Mouse (Mus musculus) lung, embryonic 15.5 days (tissue): ENCODE results near the gene Fev. TPM values are rescaled to one million over a fixed set of nuclear protein-coding genes. Genes with fewer than 3 reads are reported as not detected.

Experiments used
- ATAC-seq: fragments of 200-750 bp; cut with Nextera tagmentation; 2 replicates; pipeline ENCODE4 v1.8.0; 2017; ENCODE audit warnings: moderate number of reproducible peaks, borderline replicate concordance; ENCODE audit not compliant: low FRiP score, low TSS enrichment; ENCODE audit errors: extremely low read depth
- H3K27ac ChIP-seq: fragments of 300-500 bp; sonication (generic); 2 replicates; pipeline ENCODE4 v1.5.1; 2015; ENCODE audit warnings: moderate library complexity, mild to moderate bottlenecking, inconsistent platforms
- H3K27me3 ChIP-seq: fragments of 300-500 bp; sonication (generic); 2 replicates; pipeline ENCODE4 v1.6.1; 2015; ENCODE audit warnings: inconsistent platforms
- H3K36me3 ChIP-seq: fragments of 300-500 bp; sonication (generic); 2 replicates; pipeline ENCODE4 v1.6.1; 2015; ENCODE audit warnings: inconsistent platforms
- H3K4me1 ChIP-seq: fragments of 300-500 bp; sonication (generic); 2 replicates; pipeline ENCODE4 v1.6.1; 2015; ENCODE audit warnings: inconsistent platforms
- H3K4me2 ChIP-seq: fragments of 300-500 bp; sonication (generic); 2 replicates; pipeline ENCODE4 v1.6.1; 2015; ENCODE audit warnings: inconsistent platforms, mild to moderate bottlenecking, moderate library complexity
- H3K4me3 ChIP-seq: fragments of 300-500 bp; sonication (generic); 2 replicates; pipeline ENCODE4 v1.5.1; 2015; ENCODE audit warnings: mild to moderate bottlenecking, inconsistent platforms
- H3K9ac ChIP-seq: fragments of 300-500 bp; sonication (generic); 2 replicates; pipeline ENCODE4 v1.6.1; 2015; ENCODE audit warnings: inconsistent platforms
- H3K9me3 ChIP-seq: fragments of 300-500 bp; sonication (generic); 2 replicates; pipeline ENCODE4 v1.6.1; 2016; ENCODE audit warnings: inconsistent platforms
- WGBS: fragments of 180-500 bp; shearing (Covaris S2); methylation state at CpG from one replicate; pipeline ENCODE4 v1.1.7; 2015; 5-methylcytosine and 5-hydroxymethylcytosine counted together
- polyA plus RNA-seq: library from polyadenylated mRNA; unstranded; fragments of >200 nt; fragmentation: Nextera tagmentation; extraction: Ambion mirVana; gene quantifications from 2 replicates; pipeline ENCODE4 v1.2.1, GENCODE M21; 2015

The Fev gene
- not detected in 2 replicates for polyA plus RNA-seq

- ATAC-seq: no peak
- no peaks in the 10 kb centered on the region for H3K9me3 ChIP-seq
- no peak within 1 kb of the TSS for H3K9ac ChIP-seq
- no peaks in the 10 kb centered on the region for H3K36me3 ChIP-seq
- H3K4me3 ChIP-seq: peak within 1 kb of the TSS; percentile 16
- peak within 1 kb of the TSS; percentile 45 for H3K4me2 ChIP-seq
- no peak within 1 kb of the TSS for H3K27ac ChIP-seq
- H3K27me3 ChIP-seq: peaks cover 94% of the 10 kb centered on the region
- under 1% methylated on average over 43 of the region's 43 CpGs for WGBS
- peaks cover 25% of the 10 kb centered on the region for H3K4me1 ChIP-seq
Observed at GRCm38 (mm10) chr1:74885369-74886042, at the start of gene Fev. Gene Fev (minus strand): TSS chr1:74885419.

- Histone ChIP-seq H3K36me3 (no peaks in the 10 kb centered on the region), H3K27me3 (peaks cover 18% of the 10 kb centered on the region), H3K4me1 (no peaks in the 10 kb centered on the region), H3K9me3 (no peaks in the 10 kb centered on the region), H3K4me3 (no peak overlapping the region), H3K27ac (no peak overlapping the region), H3K4me2 (no peak overlapping the region), H3K9ac (no peak overlapping the region)
- ATAC-seq: no peak
- WGBS: 73% methylated on average over 9 of the region's 9 CpGs
Observed at GRCm38 (mm10) chr1:74927621-74928296, 42.5 kb upstream of the Fev start.

- 28% methylated on average over 6 of the region's 6 CpGs for WGBS
- no peak overlapping the region for H3K4me2 ChIP-seq
- H3K4me3 ChIP-seq: no peak overlapping the region
- H3K9me3 ChIP-seq: no peaks in the 10 kb centered on the region
- H3K4me1 ChIP-seq: no peaks in the 10 kb centered on the region
- H3K9ac ChIP-seq: no peak overlapping the region
- H3K36me3 ChIP-seq: no peaks in the 10 kb centered on the region
- H3K27me3 ChIP-seq: peaks cover 14% of the 10 kb centered on the region
- ATAC-seq: no peak
- H3K27ac ChIP-seq: no peak overlapping the region
Observed at GRCm38 (mm10) chr1:74926721-74927120, 41.5 kb upstream of the Fev start.

- no peak overlapping the region for H3K4me3 ChIP-seq
- H3K9me3 ChIP-seq: no peaks in the 10 kb centered on the region
- no peaks in the 10 kb centered on the region for H3K36me3 ChIP-seq
- H3K4me2 ChIP-seq: no peak overlapping the region
- H3K9ac ChIP-seq: no peak overlapping the region
- H3K4me1 ChIP-seq: no peaks in the 10 kb centered on the region
- peaks cover 8% of the 10 kb centered on the region; the same call in 1 of the 2 replicates for H3K27me3 ChIP-seq
- no peak for ATAC-seq
- WGBS: 58% methylated on average over 4 of the region's 4 CpGs
- no peak overlapping the region for H3K27ac ChIP-seq
Observed at GRCm38 (mm10) chr1:74924464-74924863, 39.2 kb upstream of the Fev start.

- H3K4me1 ChIP-seq: no peaks in the 10 kb centered on the region
- H3K9ac ChIP-seq: no peak overlapping the region
- no peaks in the 10 kb centered on the region for H3K36me3 ChIP-seq
- peaks cover 8% of the 10 kb centered on the region for H3K27me3 ChIP-seq
- no peak overlapping the region for H3K4me2 ChIP-seq
- no peak overlapping the region for H3K27ac ChIP-seq
- no peak overlapping the region for H3K4me3 ChIP-seq
- no peak for ATAC-seq
- no peaks in the 10 kb centered on the region for H3K9me3 ChIP-seq
- WGBS: 27% methylated on average over 13 of the region's 13 CpGs
Observed at GRCm38 (mm10) chr1:74915706-74916105, 30.5 kb upstream of the Fev start.

- Histone ChIP-seq H3K9me3 (no peaks in the 10 kb centered on the region), H3K27me3 (peaks cover 70% of the 10 kb centered on the region), H3K4me1 (peaks cover 5% of the 10 kb centered on the region; the same call in 1 of the 2 replicates), H3K4me3 (no peak overlapping the region), H3K27ac (no peak overlapping the region), H3K9ac (no peak overlapping the region), H3K4me2 (no peak overlapping the region), H3K36me3 (no peaks in the 10 kb centered on the region)
- 15% methylated on average over 6 of the region's 6 CpGs for WGBS
- no peak for ATAC-seq
Observed at GRCm38 (mm10) chr1:74902191-74902590, 17.0 kb upstream of the Fev start.

GRCm38 (mm10) chr1:74901686-74902085 lies 16.5 kb upstream of the Fev start:
- WGBS: 6% methylated on average over 3 of the region's 3 CpGs
- Histone ChIP-seq H3K27ac (no peak overlapping the region), H3K9me3 (no peaks in the 10 kb centered on the region), H3K4me2 (no peak overlapping the region), H3K4me3 (no peak overlapping the region), H3K27me3 (peaks cover 74% of the 10 kb centered on the region), H3K9ac (no peak overlapping the region), H3K36me3 (no peaks in the 10 kb centered on the region), H3K4me1 (peaks cover 5% of the 10 kb centered on the region; the same call in 1 of the 2 replicates)
- no peak for ATAC-seq

GRCm38 (mm10) chr1:74900341-74901285 lies 15.4 kb upstream of the Fev start:
- Histone ChIP-seq H3K27ac (peak overlapping the region; percentile 60), H3K9me3 (no peaks in the 10 kb centered on the region), H3K36me3 (no peaks in the 10 kb centered on the region), H3K4me2 (peak overlapping the region; percentile 67), H3K4me3 (peak overlapping the region; percentile 32), H3K27me3 (peaks cover 83% of the 10 kb centered on the region), H3K9ac (0 out of 2 replicates have a peak overlapping the region, but pooled peaks have one; percentile 11), H3K4me1 (peaks cover 5% of the 10 kb centered on the region; the same call in 1 of the 2 replicates)
- peak; percentile 72 for ATAC-seq
- WGBS: 2% methylated on average over 65 of the region's 66 CpGs

- WGBS: 4% methylated on average over 6 of the region's 10 CpGs
- Histone ChIP-seq H3K9ac (no peak overlapping the region), H3K27ac (no peak overlapping the region), H3K4me1 (peaks cover 5% of the 10 kb centered on the region; the same call in 1 of the 2 replicates), H3K4me2 (no peak overlapping the region), H3K36me3 (no peaks in the 10 kb centered on the region), H3K4me3 (no peak overlapping the region), H3K27me3 (peaks cover 93% of the 10 kb centered on the region), H3K9me3 (no peaks in the 10 kb centered on the region)
- no peak for ATAC-seq
Observed at GRCm38 (mm10) chr1:74898656-74899431, 13.6 kb upstream of the Fev start.

- H3K4me2 ChIP-seq: no peak overlapping the region
- no peak overlapping the region for H3K9ac ChIP-seq
- ATAC-seq: no peak
- WGBS: 2% methylated on average over 7 of the region's 7 CpGs
- H3K36me3 ChIP-seq: no peaks in the 10 kb centered on the region
- H3K27me3 ChIP-seq: peaks cover 96% of the 10 kb centered on the region
- no peaks in the 10 kb centered on the region for H3K9me3 ChIP-seq
- no peak overlapping the region for H3K4me3 ChIP-seq
- H3K4me1 ChIP-seq: peaks cover 5% of the 10 kb centered on the region; the same call in 1 of the 2 replicates
- H3K27ac ChIP-seq: no peak overlapping the region
Observed at GRCm38 (mm10) chr1:74897976-74898375, 12.8 kb upstream of the Fev start.

- no peaks in the 10 kb centered on the region for H3K36me3 ChIP-seq
- peaks cover 96% of the 10 kb centered on the region for H3K27me3 ChIP-seq
- no peaks in the 10 kb centered on the region for H3K9me3 ChIP-seq
- no peak overlapping the region for H3K4me3 ChIP-seq
- H3K27ac ChIP-seq: no peak overlapping the region
- no peak overlapping the region for H3K4me2 ChIP-seq
- no peaks in the 10 kb centered on the region for H3K4me1 ChIP-seq
- H3K9ac ChIP-seq: no peak overlapping the region
- 23% methylated on average over 4 of the region's 4 CpGs for WGBS
- ATAC-seq: no peak
Observed at GRCm38 (mm10) chr1:74894966-74895365, 9.7 kb upstream of the Fev start.
